Mouse (Mus musculus) neural tube, embryonic 13.5 days (tissue): ENCODE data around the gene Arhgap45. TPM values are rescaled to one million over a fixed set of nuclear protein-coding genes. Genes with fewer than 3 reads are reported as not detected.

Experiments used
- ATAC-seq: fragments of 200-750 bp; cut with Nextera tagmentation; 2 replicates; pipeline ENCODE4 v1.8.0; 2017; ENCODE audit warnings: low read depth, mild to moderate bottlenecking, moderate TSS enrichment, moderate library complexity
- H3K27ac ChIP-seq: fragments of 300-500 bp; sonication (generic); replicated peaks from 2 replicates; pipeline ENCODE4 v1.5.1; 2015; ENCODE audit warnings: moderate library complexity, mild to moderate bottlenecking, inconsistent platforms
- H3K27me3 ChIP-seq: fragments of 300-500 bp; sonication (generic); 2 replicates; pipeline ENCODE4 v1.6.1; 2015; ENCODE audit warnings: mild to moderate bottlenecking, inconsistent platforms
- H3K36me3 ChIP-seq: fragments of 300-500 bp; sonication (generic); 2 replicates; pipeline ENCODE4 v1.6.1; 2015; ENCODE audit warnings: mild to moderate bottlenecking, inconsistent platforms
- H3K4me1 ChIP-seq: fragments of 300-500 bp; sonication (generic); replicated peaks from 2 replicates; pipeline ENCODE4 v1.6.1; 2015; ENCODE audit warnings: inconsistent platforms
- H3K4me2 ChIP-seq: fragments of 300-500 bp; sonication (generic); 2 replicates; pipeline ENCODE4 v1.6.1; 2015; ENCODE audit warnings: inconsistent platforms, mild to moderate bottlenecking, moderate library complexity
- H3K4me3 ChIP-seq: fragments of 300-500 bp; sonication (generic); 2 replicates; pipeline ENCODE4 v1.5.1; 2015; ENCODE audit warnings: mild to moderate bottlenecking, inconsistent platforms
- H3K9ac ChIP-seq: fragments of 300-500 bp; sonication (generic); 2 replicates; pipeline ENCODE4 v1.6.1; 2015; ENCODE audit warnings: moderate library complexity, mild to moderate bottlenecking, inconsistent platforms
- H3K9me3 ChIP-seq: fragments of 300-500 bp; sonication (generic); 2 replicates; pipeline ENCODE4 v1.6.1; 2016; ENCODE audit warnings: inconsistent platforms
- WGBS: fragments of 180-500 bp; shearing (Covaris S2); methylation state at CpG from one replicate; pipeline ENCODE4 v1.1.7; 2015; 5-methylcytosine and 5-hydroxymethylcytosine counted together
- polyA plus RNA-seq: library from polyadenylated mRNA; unstranded; fragments of >200 nt; fragmentation: Nextera tagmentation; extraction: Ambion mirVana; gene quantifications from 2 replicates; pipeline ENCODE4 v1.2.1, GENCODE M21; 2015

Arhgap45 gene
- polyA plus RNA-seq, 1 experiment from 2014 or later, result 2.4 TPM

GRCm38 (mm10) chr10:79978061-79978460, 38.4 kb upstream of the Arhgap45 start:
- 97% methylated on average over 21 of the region's 21 CpGs for WGBS
- no peak overlapping the region for H3K27ac ChIP-seq

DNA sequence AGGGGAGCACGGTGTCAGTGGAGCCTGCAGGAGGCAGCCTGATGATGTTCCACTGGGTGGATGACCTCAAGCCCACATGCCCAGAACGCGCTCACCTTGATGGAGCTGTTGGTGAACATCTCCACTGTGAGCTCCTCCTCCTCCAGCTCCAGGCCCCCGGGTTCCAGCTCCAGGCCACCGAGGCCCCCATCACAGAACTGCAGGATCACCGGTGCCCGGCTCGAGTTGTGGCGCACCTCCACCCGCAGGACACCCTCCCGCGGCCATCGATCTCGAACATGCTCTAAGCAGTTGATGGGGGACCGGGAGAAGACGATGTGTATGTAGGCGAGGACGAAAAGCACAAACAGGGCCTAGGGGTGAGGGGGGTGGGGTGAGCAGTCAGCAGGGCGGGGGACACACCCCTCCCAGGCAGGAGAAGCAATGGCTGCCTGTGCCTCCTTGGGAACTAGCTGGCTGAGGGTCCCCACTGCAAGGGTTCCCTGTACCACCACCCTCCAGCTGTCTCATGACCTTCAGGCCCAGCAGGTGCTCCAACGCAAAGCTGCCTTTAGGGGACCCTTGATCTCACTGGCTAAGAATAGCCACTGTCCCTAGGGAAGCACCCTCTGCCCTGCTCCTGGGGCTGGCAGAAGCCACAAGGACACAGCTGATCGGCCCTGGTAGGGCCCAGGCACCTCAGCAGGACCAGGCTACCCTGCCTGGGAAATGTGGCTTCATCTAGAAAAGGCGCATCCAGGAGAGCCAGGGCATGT, 36.9 kb upstream of the Arhgap45 start:
- H3K27me3 ChIP-seq, result no peaks in the 10 kb centered on the region
- ATAC-seq, result no peak
- peak overlapping the region; percentile 31; the same call in 1 of the 2 replicates for H3K9ac ChIP-seq
- no peak overlapping the region for H3K4me3 ChIP-seq
- H3K36me3 ChIP-seq, result peaks cover 52% of the 10 kb centered on the region
- H3K4me2 ChIP-seq, result no peak overlapping the region
- 93% methylated on average over 22 of the region's 22 CpGs for WGBS
- H3K9me3 ChIP-seq, result no peaks in the 10 kb centered on the region
- H3K27ac ChIP-seq, result no peak overlapping the region
- H3K4me1 ChIP-seq, result peaks cover 35% of the 10 kb centered on the region

More at GRCm38 (mm10) chr10:79978061-79978460, 38.4 kb upstream of the Arhgap45 start:
- no peak for ATAC-seq
- H3K9me3 ChIP-seq, result no peaks in the 10 kb centered on the region
- no peak overlapping the region for H3K9ac ChIP-seq
- H3K27me3 ChIP-seq, result peaks cover 4% of the 10 kb centered on the region
- H3K4me2 ChIP-seq, result no peak overlapping the region
- H3K36me3 ChIP-seq, result peaks cover 62% of the 10 kb centered on the region
- no peak overlapping the region for H3K4me3 ChIP-seq
- H3K4me1 ChIP-seq, result peaks cover 29% of the 10 kb centered on the region

DNA sequence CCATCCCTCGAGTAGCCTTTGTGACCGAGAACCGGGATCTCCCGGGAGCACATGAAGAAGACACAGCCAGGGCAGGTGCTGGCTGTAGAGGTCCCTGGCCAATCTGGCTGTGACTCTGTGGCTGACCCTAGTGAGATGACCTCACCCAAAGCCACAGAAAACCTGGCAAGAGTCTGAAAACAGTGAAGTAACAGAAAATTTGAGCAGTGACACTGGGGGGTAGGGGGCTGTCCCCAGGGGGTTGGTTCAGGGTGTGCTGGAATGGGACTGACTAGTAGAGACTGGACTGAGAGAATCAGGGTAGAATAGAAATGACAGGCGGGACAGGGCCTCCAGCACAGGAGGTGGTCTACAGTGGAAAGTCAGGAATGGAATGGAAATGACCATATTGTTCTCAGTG, 33.2 kb upstream of the Arhgap45 start:
- ATAC-seq, result no peak
- peak overlapping the region; percentile 80 for H3K4me2 ChIP-seq
- peaks cover 15% of the 10 kb centered on the region for H3K36me3 ChIP-seq
- no peaks in the 10 kb centered on the region for H3K9me3 ChIP-seq
- peak overlapping the region; percentile 72 for H3K4me3 ChIP-seq
- peaks cover 15% of the 10 kb centered on the region for H3K27me3 ChIP-seq
- WGBS, result 71% methylated on average over 5 of the region's 5 CpGs
- no peak overlapping the region for H3K27ac ChIP-seq
- peaks cover 60% of the 10 kb centered on the region for H3K4me1 ChIP-seq
- peak overlapping the region; percentile 90 for H3K9ac ChIP-seq

- ATAC-seq, result no peak
- Histone ChIP-seq H3K4me2 (peak overlapping the region; percentile 80), H3K4me3 (peak overlapping the region; percentile 72), H3K9me3 (no peaks in the 10 kb centered on the region), H3K27me3 (peaks cover 19% of the 10 kb centered on the region), H3K27ac (peak overlapping the region; percentile 95), H3K4me1 (peaks cover 65% of the 10 kb centered on the region), H3K9ac (peak overlapping the region; percentile 90), H3K36me3 (peaks cover 11% of the 10 kb centered on the region)
- 2% methylated on average over 21 of the region's 21 CpGs for WGBS
Observed at GRCm38 (mm10) chr10:79983670-79984069, 32.8 kb upstream of the Arhgap45 start.

GRCm38 (mm10) chr10:79984195-79984816, 32.1 kb upstream of the Arhgap45 start, which contains the start of gene Tmem259:
Tmem259 (minus strand) TSS chr10:79984330.
- Histone ChIP-seq H3K9me3 (no peaks in the 10 kb centered on the region), H3K36me3 (peaks cover 5% of the 10 kb centered on the region; the same call in 1 of the 2 replicates), H3K27me3 (peaks cover 26% of the 10 kb centered on the region), H3K4me3 (peak within 1 kb of the TSS; percentile 72), H3K4me1 (peaks cover 71% of the 10 kb centered on the region), H3K27ac (peak within 1 kb of the TSS; percentile 95), H3K4me2 (peak within 1 kb of the TSS; percentile 80), H3K9ac (peak within 1 kb of the TSS; percentile 90)
- peak; percentile 76 for ATAC-seq
- under 1% methylated on average over 48 of the region's 49 CpGs for WGBS

DNA sequence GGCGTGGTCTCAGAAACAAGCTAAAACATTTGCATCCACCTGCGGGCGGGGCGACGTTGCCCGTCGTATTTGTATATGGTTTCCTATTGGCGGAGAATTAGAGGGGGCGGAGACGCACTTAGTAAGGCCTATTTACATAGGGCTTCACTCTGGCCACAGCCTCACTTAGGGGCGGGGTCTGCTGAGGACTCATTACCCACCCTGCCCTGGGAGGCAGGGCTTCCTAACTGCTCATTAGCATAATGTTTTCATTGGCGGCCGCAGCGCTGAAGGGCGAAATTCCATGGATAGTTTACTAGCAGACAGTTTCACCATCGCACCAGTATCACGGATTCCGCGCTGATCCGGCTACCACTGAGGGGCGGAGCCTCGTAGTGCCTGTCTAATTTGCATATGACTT, 31.6 kb upstream of the Arhgap45 start:
- no peaks in the 10 kb centered on the region for H3K9me3 ChIP-seq
- peaks cover 31% of the 10 kb centered on the region for H3K27me3 ChIP-seq
- H3K4me1 ChIP-seq, result peaks cover 76% of the 10 kb centered on the region
- H3K4me3 ChIP-seq, result peak overlapping the region; percentile 72
- peak; percentile 94 for ATAC-seq
- H3K4me2 ChIP-seq, result peak overlapping the region; percentile 80
- no peaks in the 10 kb centered on the region for H3K36me3 ChIP-seq
- peak overlapping the region; percentile 95 for H3K27ac ChIP-seq
- 0% methylated on average over 22 of the region's 22 CpGs for WGBS
- peak overlapping the region; percentile 90 for H3K9ac ChIP-seq

DNA sequence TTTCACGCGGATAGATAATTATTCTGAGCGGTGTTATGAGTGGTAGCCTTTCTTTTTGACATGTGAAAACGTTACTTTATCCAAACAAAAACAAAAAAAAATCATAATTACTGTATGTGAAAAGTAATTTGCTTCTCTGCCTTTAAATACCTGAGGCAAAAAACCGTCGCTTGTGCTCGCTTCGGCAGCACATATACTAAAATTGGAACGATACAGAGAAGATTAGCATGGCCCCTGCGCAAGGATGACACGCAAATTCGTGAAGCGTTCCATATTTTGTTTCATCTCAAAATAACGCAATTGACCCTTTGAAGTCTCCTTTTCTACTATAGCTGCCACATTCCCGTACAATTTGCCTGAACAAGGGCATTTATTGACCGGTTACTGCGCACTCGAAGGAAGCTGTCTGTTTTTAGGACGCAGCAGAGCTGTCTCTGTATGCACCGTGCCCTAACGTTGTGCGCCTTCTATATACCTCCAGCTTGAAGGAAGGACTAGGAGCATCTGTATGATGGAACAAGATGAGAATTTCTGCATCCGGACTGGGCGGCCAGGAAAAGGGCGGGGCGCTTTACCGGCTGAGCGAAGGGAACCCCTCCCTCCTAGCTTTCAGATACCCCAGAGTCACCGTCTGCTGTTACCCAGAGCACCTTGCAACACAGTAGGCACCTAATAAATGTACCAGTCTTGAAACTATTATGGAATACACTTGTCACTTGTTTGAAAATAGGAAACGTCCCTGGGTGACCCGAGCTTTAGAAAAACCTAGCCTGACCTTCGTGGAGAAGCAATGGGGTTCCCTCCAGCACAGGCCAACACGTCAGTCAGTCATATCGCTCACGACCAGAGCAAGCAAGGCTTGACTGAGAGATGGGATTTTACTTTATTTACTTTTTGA, 30.9 kb upstream of the Arhgap45 start:
- Histone ChIP-seq H3K27ac (peak overlapping the region; percentile 95), H3K4me3 (peak overlapping the region; percentile 72), H3K4me2 (peak overlapping the region; percentile 80), H3K27me3 (peaks cover 36% of the 10 kb centered on the region), H3K9ac (peak overlapping the region; percentile 73), H3K4me1 (peaks cover 72% of the 10 kb centered on the region), H3K36me3 (no peaks in the 10 kb centered on the region), H3K9me3 (no peaks in the 10 kb centered on the region)
- ATAC-seq, result peak; percentile 27; the same call in 1 of the 2 replicates
- 4% methylated on average over 35 of the region's 35 CpGs for WGBS

GRCm38 (mm10) chr10:79986232-79986878, 30.1 kb upstream of the Arhgap45 start:
- peak overlapping the region; percentile 73 for H3K9ac ChIP-seq
- no peak for ATAC-seq
- H3K4me3 ChIP-seq, result peak overlapping the region; percentile 72
- H3K4me1 ChIP-seq, result peaks cover 64% of the 10 kb centered on the region
- H3K27ac ChIP-seq, result peak overlapping the region; percentile 95
- no peaks in the 10 kb centered on the region for H3K36me3 ChIP-seq
- peaks cover 44% of the 10 kb centered on the region for H3K27me3 ChIP-seq
- peak overlapping the region; percentile 80 for H3K4me2 ChIP-seq
- 52% methylated on average over 6 of the region's 6 CpGs for WGBS
- H3K9me3 ChIP-seq, result no peaks in the 10 kb centered on the region; the same call in 1 of the 2 replicates

- peaks cover 58% of the 10 kb centered on the region for H3K4me1 ChIP-seq
- H3K27me3 ChIP-seq, result peaks cover 44% of the 10 kb centered on the region
- ATAC-seq, result no peak
- peaks cover 3% of the 10 kb centered on the region; the same call in 1 of the 2 replicates for H3K9me3 ChIP-seq
- no peak overlapping the region for H3K27ac ChIP-seq
- H3K9ac ChIP-seq, result peak overlapping the region; percentile 31; the same call in 1 of the 2 replicates
- H3K4me3 ChIP-seq, result peak overlapping the region; percentile 0; the same call in 1 of the 2 replicates
- H3K4me2 ChIP-seq, result peak overlapping the region; percentile 80
- WGBS, result 4% methylated on average over 11 of the region's 11 CpGs
- H3K36me3 ChIP-seq, result no peaks in the 10 kb centered on the region
Observed at GRCm38 (mm10) chr10:79986963-79987362, 29.5 kb upstream of the Arhgap45 start.

- Histone ChIP-seq H3K4me3 (peak overlapping the region; percentile 45), H3K27ac (peak overlapping the region; percentile 25), H3K4me2 (peak overlapping the region; percentile 80), H3K9ac (peak overlapping the region; percentile 67), H3K27me3 (peaks cover 44% of the 10 kb centered on the region), H3K4me1 (peaks cover 48% of the 10 kb centered on the region), H3K36me3 (no peaks in the 10 kb centered on the region), H3K9me3 (peaks cover 3% of the 10 kb centered on the region; the same call in 1 of the 2 replicates)
- no peak for ATAC-seq
- 11% methylated on average over 27 of the region's 27 CpGs for WGBS
Observed at GRCm38 (mm10) chr10:79987771-79988505, 28.5 kb upstream of the Arhgap45 start.
